Mouse (Mus musculus) left cerebral cortex, adult 8-10 months (tissue): ENCODE data around the gene Rps2. TPM values are rescaled to one million over a fixed set of nuclear protein-coding genes. Genes with fewer than 3 reads are reported as not detected.

ENCODE experiments used
- DNase-seq, 2 experiments: peaks; one replicate each; pipeline ENCODE4 v3.0.0; 2022; ENCODE audit warnings: low spot score in 2 of 2
- total RNA-seq, 4 experiments: library from RNA; stranded (reverse); gene quantifications; 2 replicates each; pipeline ENCODE4 v1.2.4; 2022

The Rps2 gene
- total RNA-seq, 4 experiments from 2014 or later: 270 to 312 (median 290) TPM

- DNase-seq: no peak
These were observed 12.9 kb downstream of the Rps2 start for GRCm38 (mm10) chr17:24730787-24731186.

DNA sequence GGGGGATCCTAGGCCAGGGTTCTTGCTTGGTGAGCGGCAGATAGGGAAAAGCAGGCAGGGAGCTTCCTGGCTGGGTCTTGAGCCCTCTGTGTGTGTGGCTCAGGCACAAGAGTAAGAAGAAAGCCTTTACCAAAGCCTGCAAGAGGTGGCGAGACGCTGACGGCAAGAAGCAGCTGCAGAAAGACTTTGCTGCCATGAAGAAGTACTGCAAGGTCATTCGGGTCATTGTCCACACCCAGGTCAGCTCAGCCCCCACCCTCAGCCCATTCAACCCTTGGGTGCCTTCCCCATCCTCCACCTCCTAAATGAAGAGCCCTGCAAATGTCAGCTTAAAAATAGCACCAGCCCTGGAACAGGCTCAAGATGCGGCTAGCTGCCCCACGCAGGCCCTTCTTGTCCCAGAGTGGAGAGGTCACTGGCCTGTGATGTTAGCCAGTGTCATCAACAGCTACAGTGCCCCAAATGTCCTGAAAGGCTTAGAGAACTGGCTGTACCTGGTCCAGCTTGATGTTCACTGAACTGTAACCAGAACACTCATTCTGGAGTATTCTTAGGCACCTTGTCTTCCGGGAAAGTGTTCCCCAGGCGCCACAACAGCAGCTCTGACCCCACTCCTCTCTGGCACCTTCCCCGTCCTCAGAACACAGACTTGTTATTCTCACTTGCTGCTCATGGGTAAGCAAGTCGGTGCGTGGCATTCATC is 14.5 kb downstream of the Rps2 start:
- DNase-seq: no peak

- no peak for DNase-seq
These were observed 15.6 kb downstream of the Rps2 start for GRCm38 (mm10) chr17:24733434-24734050.

- DNase-seq: no peak
These were observed 16.6 kb downstream of the Rps2 start for GRCm38 (mm10) chr17:24734513-24734912.

DNA sequence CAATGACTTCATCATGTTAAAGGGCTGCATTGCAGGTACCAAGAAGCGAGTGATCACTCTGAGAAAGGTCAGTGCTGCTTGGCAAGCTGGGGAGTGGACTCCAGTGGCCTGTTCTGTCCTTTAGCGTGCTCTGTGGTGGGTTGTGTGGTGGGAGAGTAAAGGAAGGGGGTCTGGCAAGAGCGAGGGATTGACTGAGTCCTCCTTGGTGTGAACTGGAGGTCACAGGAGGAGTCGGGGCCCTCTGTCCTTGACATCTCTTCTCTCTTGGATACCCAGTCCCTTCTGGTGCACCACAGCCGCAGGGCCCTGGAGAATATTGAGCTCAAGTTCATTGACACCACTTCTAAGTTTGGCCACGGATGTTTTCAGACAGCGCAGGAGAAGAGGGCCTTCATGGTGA is 17.5 kb downstream of the Rps2 start:
- DNase-seq: no peak

- peak; percentile 79 to 95 for DNase-seq
These were observed 18.6 kb downstream of the Rps2 start, which contains the start of gene Msrb1 for GRCm38 (mm10) chr17:24736330-24737051. Gene Msrb1 (plus strand): TSS chr17:24736642.

- no peak for DNase-seq
These were observed 19.4 kb downstream of the Rps2 start for GRCm38 (mm10) chr17:24737135-24737810.

GRCm38 (mm10) chr17:24738238-24738637 is 20.3 kb downstream of the Rps2 start:
- DNase-seq: no peak

GRCm38 (mm10) chr17:24739926-24740325 is 22.0 kb downstream of the Rps2 start:
- no peak for DNase-seq

- no peak for DNase-seq
These were observed 24.4 kb downstream of the Rps2 start for GRCm38 (mm10) chr17:24742307-24742706.

- no peak for DNase-seq
These were observed 26.0 kb downstream of the Rps2 start for GRCm38 (mm10) chr17:24743896-24744295.

DNA sequence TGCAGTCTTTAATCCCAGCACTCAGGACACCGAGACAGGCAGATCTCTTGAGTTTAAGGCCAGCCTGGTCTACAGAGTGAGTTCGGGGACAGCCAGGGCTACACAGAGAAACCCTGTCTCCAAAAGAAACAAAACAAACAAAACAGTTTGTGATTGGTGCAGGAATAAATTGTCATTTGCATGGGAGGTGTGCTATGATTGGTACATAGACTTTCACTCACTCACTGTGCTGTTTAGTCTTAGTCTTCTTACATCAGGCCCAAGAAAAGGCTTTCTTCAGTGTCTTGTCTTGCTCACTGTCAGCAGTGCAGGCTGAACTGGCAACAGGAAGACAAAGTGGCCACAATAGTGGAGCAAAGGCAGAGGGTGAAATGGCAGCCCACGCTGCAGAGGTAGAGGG is 26.5 kb downstream of the Rps2 start:
- no peak for DNase-seq

- peak; percentile 54 to 57 for DNase-seq
These were observed 27.9 kb downstream of the Rps2 start for GRCm38 (mm10) chr17:24745526-24746497.

- no peak for DNase-seq
These were observed 29.1 kb downstream of the Rps2 start for GRCm38 (mm10) chr17:24746986-24747385.

- no peak for DNase-seq
These were observed 33.6 kb downstream of the Rps2 start for GRCm38 (mm10) chr17:24751528-24751927.

- DNase-seq: no peak
These were observed 34.8 kb downstream of the Rps2 start, which contains the start of gene Hs3st6 for GRCm38 (mm10) chr17:24752415-24753394. Gene Hs3st6 (plus strand): TSS chr17:24752988.

DNA sequence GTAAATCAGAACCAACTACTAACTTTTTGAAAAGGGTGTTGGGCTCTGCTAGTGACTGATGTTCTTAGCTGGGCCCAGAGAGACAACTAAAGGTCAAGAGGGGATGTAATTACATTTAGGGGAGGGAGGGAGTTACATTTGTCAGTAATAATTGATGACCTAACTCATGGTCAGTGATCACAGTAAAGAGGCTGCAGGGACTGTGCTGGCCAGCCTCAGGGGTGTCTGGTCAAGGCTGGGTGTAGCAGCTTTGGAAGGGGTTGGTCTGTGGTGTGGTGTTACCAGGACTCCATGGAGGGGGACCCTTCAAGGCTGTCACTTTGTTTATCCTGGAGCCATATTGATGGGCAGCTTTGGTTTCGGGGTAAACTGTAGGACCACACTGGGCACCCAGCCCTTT is 39.5 kb downstream of the Rps2 start:
- no peak for DNase-seq

GRCm38 (mm10) chr17:24761121-24761520 is 43.2 kb downstream of the Rps2 start:
- DNase-seq: no peak
